15 mouse cellular contexts compared by ENCODE assay signal in genomic region chr9:86683713-86684209, GRCm38 (mm10). TPM values are rescaled to one million over a fixed set of nuclear protein-coding genes. Genes with fewer than 3 reads are reported as not detected.
A peak's percentile ranks its signal among the peaks of the same experiment; 100 is the strongest.
DNase-seq lines count a peak whose midpoint lies in the region; ATAC-seq and TF ChIP-seq lines count a peak whose summit lies in the region.
"Had no signal": no experiment of that assay in that cellular context is flagged by ENCODE, and none has a peak within 500 bp of the region (broad histone marks: within the 10 kb centered on the region; RNA-seq: fewer than 3 reads in every experiment).

No protein-coding gene starts in this region.

- peaks cover 5% of the 10 kb centered on the region for H3K4me1 ChIP-seq in hindbrain, embryonic 10.5 days (replicated peaks)
- H3K4me1 ChIP-seq in hindbrain, embryonic 11.5 days (replicated peaks; ENCODE audit: control insufficient read depth, insufficient read depth, low read length): no peaks in the 10 kb centered on the region
- H3K4me1 ChIP-seq in MEL (ENCODE audit: control insufficient read depth in 1 of 2, insufficient read depth in 2 of 2, low read length in 2 of 2): peaks cover 0 to 3% of the 10 kb centered on the region in 2 experiments; a peak in 1 of 4 replicates
- peaks cover 15% of the 10 kb centered on the region for H3K4me1 ChIP-seq in embryonic facial prominence, embryonic 13.5 days
- no peaks in the 10 kb centered on the region for H3K4me1 ChIP-seq in kidney, postnatal 0 days (replicated peaks; ENCODE audit: insufficient read depth, low read length)
- H3K4me1 ChIP-seq: midbrain, embryonic 15.5 days had no signal

- H3K27ac ChIP-seq in hindbrain, embryonic 10.5 days: peak overlapping the region; percentile 40; the same call in 1 of the 2 replicates
- H3K27ac ChIP-seq in hindbrain, embryonic 11.5 days (ENCODE audit: low read depth, low read length): no peak overlapping the region
- H3K27ac ChIP-seq in MEL (ENCODE audit: control insufficient read depth, low read depth, low read length): no peak overlapping the region
- H3K27ac ChIP-seq in embryonic facial prominence, embryonic 13.5 days: peak overlapping the region; percentile 57; the same call in 1 of the 2 replicates
- H3K27ac ChIP-seq in kidney, postnatal 0 days: no peak overlapping the region
- H3K27ac ChIP-seq: midbrain, embryonic 15.5 days had no signal

- no peaks in the 10 kb centered on the region for H3K27me3 ChIP-seq in hindbrain, embryonic 10.5 days (ENCODE audit: insufficient read depth, poor library complexity, severe bottlenecking)
- no peaks in the 10 kb centered on the region for H3K27me3 ChIP-seq in hindbrain, embryonic 11.5 days (ENCODE audit: control insufficient read depth, insufficient read depth, low read length)
- no peaks in the 10 kb centered on the region for H3K27me3 ChIP-seq in MEL (ENCODE audit: control insufficient read depth in 1 of 2, insufficient read depth in 2 of 2, low read length in 2 of 2)
- H3K27me3 ChIP-seq in embryonic facial prominence, embryonic 13.5 days: no peaks in the 10 kb centered on the region
- no peaks in the 10 kb centered on the region for H3K27me3 ChIP-seq in kidney, postnatal 0 days (ENCODE audit: insufficient read depth, low read length)
- H3K27me3 ChIP-seq: midbrain, embryonic 15.5 days had no signal

- H3K79me2 ChIP-seq in MEL (ENCODE audit: control insufficient read depth, insufficient read depth, low read length, poor library complexity): peaks cover 2% of the 10 kb centered on the region

- DNase-seq in hindbrain, embryonic 10.5 days (ENCODE audit: low spot score): peak; percentile 10
- DNase-seq in hindbrain, embryonic 11.5 days (ENCODE audit: low spot score): no peak
- DNase-seq in MEL (ENCODE audit: low read depth, low spot score): no peak
- DNase-seq in kidney, postnatal 0 days (ENCODE audit: low spot score): no peak
- DNase-seq in thymus, postnatal 14 days: no peak
- no peak for DNase-seq in right cerebral cortex, postnatal 10 days (ENCODE audit: low spot score in 2 of 2)
- DNase-seq in c-Kit-positive CD71-positive TER-119-positive erythroid progenitor cells, embryonic 14.5 days (ENCODE audit: low spot score): no peak
- DNase-seq: cerebellum, postnatal 10 days; gastrocnemius, postnatal 14 days; lung, adult 2 months; right cerebral cortex, postnatal 25 days had no signal

- no peak for TF ChIP-seq CTCF in MEL (IDR thresholded peaks at IDR 0.05 in 2 of 3, conservative IDR thresholded peaks at IDR 0.05 in 1 of 3; ENCODE audit: control insufficient read depth in 1 of 3, insufficient read depth in 1 of 3, low read depth in 2 of 3, low read length in 3 of 3, poor library complexity in 1 of 3, severe bottlenecking in 1 of 3)
- TF ChIP-seq CTCF in kidney, postnatal 0 days (IDR thresholded peaks at IDR 0.05; ENCODE audit: low read depth): no peak

- no peak overlapping the region for H3K4me3 ChIP-seq in hindbrain, embryonic 10.5 days
- no peak overlapping the region for H3K4me3 ChIP-seq in hindbrain, embryonic 11.5 days (ENCODE audit: low read depth, low read length)
- no peak overlapping the region for H3K4me3 ChIP-seq in MEL (ENCODE audit: control insufficient read depth in 1 of 2, insufficient read depth in 1 of 2, low read depth in 2 of 2, low read length in 2 of 2)
- no peak overlapping the region for H3K4me3 ChIP-seq in embryonic facial prominence, embryonic 13.5 days
- no peak overlapping the region for H3K4me3 ChIP-seq in kidney, postnatal 0 days (replicated peaks; ENCODE audit: low read depth, low read length)
- H3K4me3 ChIP-seq: midbrain, embryonic 15.5 days had no signal

- ATAC-seq in hindbrain, embryonic 11.5 days (ENCODE audit: low FRiP score): no peak
- no peak for ATAC-seq in embryonic facial prominence, embryonic 13.5 days (ENCODE audit: insufficient number of reproducible peaks, insufficient read depth, low FRiP score, low TSS enrichment, low read depth)
- peak; percentile 66; the same call in 1 of the 2 replicates for ATAC-seq in kidney, postnatal 0 days (replicated peaks; ENCODE audit: low FRiP score, low read depth)
- ATAC-seq: inflammation-experienced regulatory T-cells, adult 6 months; midbrain, embryonic 15.5 days had no signal

- H3K4me2 ChIP-seq in hindbrain, embryonic 11.5 days (replicated peaks; ENCODE audit: low read depth, low read length): no peak overlapping the region
- H3K4me2 ChIP-seq in embryonic facial prominence, embryonic 13.5 days: no peak overlapping the region
- H3K4me2 ChIP-seq in kidney, postnatal 0 days (ENCODE audit: low read length): no peak overlapping the region
- H3K4me2 ChIP-seq: midbrain, embryonic 15.5 days had no signal

- WGBS in hindbrain, embryonic 10.5 days: 64% methylated on average over 8 of the region's 8 CpGs
- WGBS in hindbrain, embryonic 11.5 days: 61% methylated on average over 8 of the region's 8 CpGs
- 38% methylated on average over 8 of the region's 8 CpGs for WGBS in embryonic facial prominence, embryonic 13.5 days
- WGBS in kidney, postnatal 0 days: 48% methylated on average over 8 of the region's 8 CpGs

- no peaks in the 10 kb centered on the region for H3K9me3 ChIP-seq in hindbrain, embryonic 10.5 days
- H3K9me3 ChIP-seq in hindbrain, embryonic 11.5 days (ENCODE audit: control insufficient read depth, low read length): no peaks in the 10 kb centered on the region
- no peaks in the 10 kb centered on the region for H3K9me3 ChIP-seq in MEL (replicated peaks; ENCODE audit: insufficient read depth, low read length)
- no peaks in the 10 kb centered on the region for H3K9me3 ChIP-seq in embryonic facial prominence, embryonic 13.5 days
- no peaks in the 10 kb centered on the region for H3K9me3 ChIP-seq in kidney, postnatal 0 days (replicated peaks; ENCODE audit: low read length)
- H3K9me3 ChIP-seq: midbrain, embryonic 15.5 days had no signal

- TF ChIP-seq POLR2A in MEL (IDR thresholded peaks at IDR 0.05; ENCODE audit: control insufficient read depth in 1 of 2, insufficient read depth in 1 of 2, low read depth in 1 of 2, low read length in 2 of 2, poor library complexity in 1 of 2): no peak

- TF ChIP-seq RAD21 in MEL (IDR thresholded peaks at IDR 0.05; ENCODE audit: low read depth, low read length): no peak

- TF ChIP-seq EP300 in MEL (IDR thresholded peaks at IDR 0.05; ENCODE audit: low read depth in 1 of 2, low read length in 2 of 2): no peak

- no peaks in the 10 kb centered on the region for H3K36me3 ChIP-seq in hindbrain, embryonic 10.5 days
- no peaks in the 10 kb centered on the region for H3K36me3 ChIP-seq in hindbrain, embryonic 11.5 days (ENCODE audit: control insufficient read depth, insufficient read depth, low read length)
- H3K36me3 ChIP-seq in MEL (ENCODE audit: control insufficient read depth in 1 of 2, insufficient read depth in 2 of 2, low read length in 2 of 2): peaks cover 0 to 4% of the 10 kb centered on the region in 2 experiments; a peak in 2 of 4 replicates
- no peaks in the 10 kb centered on the region for H3K36me3 ChIP-seq in embryonic facial prominence, embryonic 13.5 days
- no peaks in the 10 kb centered on the region for H3K36me3 ChIP-seq in kidney, postnatal 0 days (ENCODE audit: insufficient read depth, low read length)
- H3K36me3 ChIP-seq: midbrain, embryonic 15.5 days had no signal

- H3K9ac ChIP-seq in hindbrain, embryonic 11.5 days (ENCODE audit: low read depth, low read length): no peak overlapping the region
- no peak overlapping the region for H3K9ac ChIP-seq in MEL (ENCODE audit: control insufficient read depth, low read depth, low read length, poor library complexity, severe bottlenecking)
- H3K9ac ChIP-seq in embryonic facial prominence, embryonic 13.5 days: no peak overlapping the region
- H3K9ac ChIP-seq in kidney, postnatal 0 days (ENCODE audit: low read depth, low read length): no peak overlapping the region
- H3K9ac ChIP-seq: midbrain, embryonic 15.5 days had no signal

TF ChIP-seq in MEL, 35 proteins besides CTCF, POLR2A, EP300 and RAD21:
- TF ChIP-seq MAFK (IDR thresholded peaks at IDR 0.05; ENCODE audit: borderline replicate concordance, low read depth, low read length): 0 out of 2 replicates have a peak, but pooled peaks have one; percentile 16
- TF ChIP-seq USF2 (IDR thresholded peaks at IDR 0.05; ENCODE audit: borderline replicate concordance in 1 of 2, insufficient read depth in 1 of 2, low read depth in 1 of 2, low read length in 2 of 2): no peak
- no peak for TF ChIP-seq NRF1 (IDR thresholded peaks at IDR 0.05; ENCODE audit: insufficient read depth, low read depth, low read length, poor library complexity, severe bottlenecking)
TF ChIP-seq in MEL: peak in this region for 1.

RNA-seq across cellular contexts. Expression of gene Me1, which starts 12.0 kb away (rescaled TPM):
- polyA plus RNA-seq in hindbrain, embryonic 10.5 days (2016; fragmentation: Nextera tagmentation; extraction: Ambion mirVana): 9.8 and 12.4 TPM in 2 replicates
- 13.2 and 17.9 TPM in 2 replicates for polyA plus RNA-seq in hindbrain, embryonic 11.5 days (2014; fragmentation: Nextera tagmentation; extraction: Ambion mirVana)
- 7.1 and 12.1 TPM in 2 replicates for total RNA-seq in MEL (2012; rRNA removed)
- polyA plus RNA-seq in MEL (2012; ENCODE audit: insufficient read depth in 1 of 2, insufficient read length in 2 of 2, low read depth in 1 of 2, low replicate concordance in 2 of 2, missing spikeins in 1 of 2): 100 to 1,000 TPM in 1 of 2 experiments, 10 to 100 TPM in 1; 23.4 to 123 TPM
- 19.2 and 20.3 TPM in 2 replicates for polyA plus RNA-seq in embryonic facial prominence, embryonic 13.5 days (2015; fragmentation: Nextera tagmentation; extraction: Ambion mirVana)
- polyA plus RNA-seq in kidney, postnatal 0 days (2015; fragmentation: Nextera tagmentation; extraction: Ambion mirVana): 21.7 and 24.4 TPM in 2 replicates
- total RNA-seq: neutrophil, adult 5-6 weeks had no signal

RNA-seq across cellular contexts. Expression of gene Prss35, which starts 59.7 kb away (rescaled TPM):
- polyA plus RNA-seq in hindbrain, embryonic 10.5 days (2016; fragmentation: Nextera tagmentation; extraction: Ambion mirVana): 0.54 and 1.5 TPM in 2 replicates
- 0.48 and 1.1 TPM in 2 replicates for polyA plus RNA-seq in hindbrain, embryonic 11.5 days (2014; fragmentation: Nextera tagmentation; extraction: Ambion mirVana)
- total RNA-seq in MEL (2012; rRNA removed): not detected in 2 replicates
- polyA plus RNA-seq in MEL (2012; ENCODE audit: insufficient read depth in 1 of 2, insufficient read length in 2 of 2, low read depth in 1 of 2, low replicate concordance in 2 of 2, missing spikeins in 1 of 2): not detected
- 28.1 and 33.0 TPM in 2 replicates for polyA plus RNA-seq in embryonic facial prominence, embryonic 13.5 days (2015; fragmentation: Nextera tagmentation; extraction: Ambion mirVana)
- polyA plus RNA-seq in kidney, postnatal 0 days (2015; fragmentation: Nextera tagmentation; extraction: Ambion mirVana): 7.1 and 7.2 TPM in 2 replicates
- total RNA-seq: neutrophil, adult 5-6 weeks had no signal
- polyA plus RNA-seq: inflammation-experienced regulatory T-cells, adult 6 months had no signal

Comparison
In these comparisons a context has a peak if more than half of its experiments do, and no peak if none do; other contexts are left out.
1. H3K27ac ChIP-seq: peak in hindbrain, embryonic 10.5 days (single experiment) and embryonic facial prominence, embryonic 13.5 days (single experiment); none in hindbrain, embryonic 11.5 days (single experiment), MEL (single experiment) and kidney, postnatal 0 days (single experiment).